Mouse (Mus musculus): ENCODE results near the gene Lta. TPM values are rescaled to one million over a fixed set of nuclear protein-coding genes. Genes with fewer than 3 reads are reported as not detected.

Lta gene
- polyA plus RNA-seq, 1 experiment from 2014 or later = 0.39 TPM

DNA sequence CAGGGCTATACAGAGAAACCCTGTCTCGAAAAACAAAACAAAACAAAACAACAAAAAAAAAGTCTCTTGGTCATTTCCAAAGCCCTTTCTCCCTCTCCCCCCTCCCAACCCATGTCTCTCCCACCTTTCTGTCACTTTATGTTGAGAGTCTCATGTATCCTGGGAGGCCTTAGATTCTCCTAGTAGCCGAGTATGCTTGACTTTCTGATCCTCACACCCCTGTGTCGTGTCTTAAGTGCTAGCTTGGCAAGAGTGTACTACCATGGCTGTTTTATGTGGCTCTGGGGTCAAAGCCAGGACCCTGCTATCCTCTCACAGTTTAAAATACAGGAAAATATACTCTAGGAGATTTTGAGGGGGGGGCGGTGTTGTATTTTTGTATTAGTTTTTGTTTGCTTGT is 17.8 kb downstream of the Lta start:
- no peak for ATAC-seq (ENCODE audit: low FRiP score, low read depth)
- Histone ChIP-seq H3K4me3 (no peak overlapping the region), H3K27me3 (no peaks in the 10 kb centered on the region), H3K36me3 (no peaks in the 10 kb centered on the region), H3K9me3 (no peaks in the 10 kb centered on the region), H3K27ac (replicated peaks) (no peak overlapping the region), H3K9ac (no peak overlapping the region), H3K4me1 (replicated peaks) (peaks cover 7% of the 10 kb centered on the region), H3K4me2 (no peak overlapping the region)
- 86% methylated on average over 4 of the region's 4 CpGs for WGBS

DNA sequence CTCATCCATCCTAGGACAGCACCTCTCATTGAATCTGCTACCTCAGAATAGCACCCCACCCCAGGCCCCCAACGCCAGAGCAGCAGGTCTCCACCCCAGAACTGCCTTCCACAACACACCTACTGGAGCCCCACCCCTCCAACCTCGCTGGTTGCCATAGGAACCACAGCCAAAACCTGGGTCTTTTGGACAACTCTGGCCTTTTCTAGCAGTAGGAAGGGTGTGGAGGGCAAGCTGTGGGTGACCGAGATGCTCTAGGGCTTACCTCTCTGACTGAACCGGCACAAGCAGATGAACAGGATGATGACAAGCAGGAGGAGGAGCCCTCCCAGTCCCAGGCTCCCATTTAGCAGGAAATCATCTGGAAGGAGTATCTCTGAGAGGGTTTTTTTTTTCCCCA is 18.5 kb downstream of the Lta start:
- Histone ChIP-seq H3K27ac (replicated peaks) (peak overlapping the region; percentile 68), H3K4me2 (peak overlapping the region; percentile 58), H3K9me3 (no peaks in the 10 kb centered on the region), H3K4me3 (peak overlapping the region; percentile 37), H3K27me3 (no peaks in the 10 kb centered on the region), H3K9ac (no peak overlapping the region), H3K4me1 (replicated peaks) (peaks cover 7% of the 10 kb centered on the region), H3K36me3 (no peaks in the 10 kb centered on the region)
- ATAC-seq (ENCODE audit: low FRiP score, low read depth) = peak; percentile 61; the same call in 1 of the 2 replicates
- WGBS = 0% methylated on average over 4 of the region's 4 CpGs

DNA sequence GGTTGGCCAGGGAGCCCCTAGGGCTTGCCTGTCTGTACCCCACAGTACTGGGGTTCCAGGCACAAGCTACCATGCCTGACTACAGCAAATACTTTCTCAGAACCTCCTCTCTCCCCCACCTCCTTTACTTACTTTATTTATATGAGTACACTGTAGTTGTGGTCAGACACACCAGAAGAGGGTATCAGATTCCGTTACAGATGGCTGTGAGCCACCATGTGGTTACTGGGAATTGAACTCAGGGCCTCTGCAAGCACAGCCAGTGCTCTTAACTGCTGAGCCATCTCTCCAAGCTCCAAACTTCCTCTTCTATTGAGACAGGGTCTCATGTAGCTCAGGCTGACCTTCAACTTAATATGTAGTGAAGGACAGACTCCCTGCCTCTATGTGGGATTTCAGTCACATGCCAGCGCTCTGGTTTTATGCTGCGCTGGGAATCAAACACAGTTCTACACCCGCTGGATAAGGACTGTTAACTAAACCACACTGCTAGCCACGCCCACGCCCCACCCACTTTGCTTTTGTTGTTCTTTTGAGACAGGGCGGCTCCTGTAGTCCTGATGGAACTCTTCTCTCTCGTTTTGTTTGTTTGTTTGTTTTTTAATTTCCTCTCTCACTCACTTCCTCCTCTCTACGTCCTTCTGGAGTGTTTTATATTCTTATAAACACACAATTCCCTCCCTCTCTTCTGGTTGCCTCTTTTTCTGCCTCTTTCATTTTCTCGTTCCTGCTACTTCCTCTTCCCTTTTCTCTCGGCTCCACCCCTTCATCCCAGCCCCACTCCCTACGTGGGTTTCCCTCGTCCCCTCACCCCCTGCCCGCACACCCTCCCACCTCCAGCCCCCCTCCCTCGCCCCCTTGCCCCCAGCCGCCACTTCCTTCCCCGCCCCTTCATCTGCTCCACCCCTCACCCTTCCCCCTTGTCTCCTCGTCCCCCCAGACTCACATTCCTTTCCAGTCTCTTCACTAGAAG is 19.2 kb downstream of the Lta start:
- peak; percentile 34; the same call in 1 of the 2 replicates for ATAC-seq (ENCODE audit: low FRiP score, low read depth)
- H3K4me3 ChIP-seq = peak overlapping the region; percentile 37
- peaks cover 7% of the 10 kb centered on the region for H3K4me1 ChIP-seq (replicated peaks)
- 4% methylated on average over 18 of the region's 18 CpGs for WGBS
- H3K27ac ChIP-seq (replicated peaks) = peak overlapping the region; percentile 68; the same call in 1 of the 2 replicates
- peak overlapping the region; percentile 58 for H3K4me2 ChIP-seq
- H3K36me3 ChIP-seq = no peaks in the 10 kb centered on the region
- no peaks in the 10 kb centered on the region for H3K27me3 ChIP-seq
- 0 out of 2 replicates have a peak overlapping the region, but pooled peaks have one; percentile 10 for H3K9ac ChIP-seq
- H3K9me3 ChIP-seq = no peaks in the 10 kb centered on the region

DNA sequence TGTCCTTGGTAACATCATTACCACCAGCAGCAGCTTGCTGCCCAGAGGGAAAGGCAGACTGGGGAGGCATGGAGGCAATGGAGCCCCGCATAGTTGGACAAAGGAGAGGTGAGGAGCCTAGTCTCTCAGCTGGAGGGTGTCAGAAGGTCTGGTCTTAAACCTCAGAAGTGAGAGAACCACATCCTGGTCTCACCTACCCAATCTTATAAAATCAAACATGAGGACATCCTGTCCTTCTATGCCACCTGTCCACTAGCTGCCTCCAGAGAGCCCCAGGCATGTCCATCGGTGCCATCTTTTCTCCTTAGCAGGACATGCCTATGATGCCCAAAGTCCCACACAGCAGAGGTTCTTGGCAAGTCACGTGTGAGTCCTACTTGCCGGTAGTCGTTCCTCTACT is 25.1 kb downstream of the Lta start:
- no peak for ATAC-seq (ENCODE audit: low FRiP score, low read depth)
- Histone ChIP-seq H3K27me3 (no peaks in the 10 kb centered on the region), H3K4me2 (no peak overlapping the region), H3K4me3 (no peak overlapping the region), H3K36me3 (no peaks in the 10 kb centered on the region), H3K4me1 (replicated peaks) (no peaks in the 10 kb centered on the region), H3K9ac (no peak overlapping the region), H3K9me3 (no peaks in the 10 kb centered on the region), H3K27ac (replicated peaks) (no peak overlapping the region)
- 90% methylated on average over 5 of the region's 5 CpGs for WGBS

DNA sequence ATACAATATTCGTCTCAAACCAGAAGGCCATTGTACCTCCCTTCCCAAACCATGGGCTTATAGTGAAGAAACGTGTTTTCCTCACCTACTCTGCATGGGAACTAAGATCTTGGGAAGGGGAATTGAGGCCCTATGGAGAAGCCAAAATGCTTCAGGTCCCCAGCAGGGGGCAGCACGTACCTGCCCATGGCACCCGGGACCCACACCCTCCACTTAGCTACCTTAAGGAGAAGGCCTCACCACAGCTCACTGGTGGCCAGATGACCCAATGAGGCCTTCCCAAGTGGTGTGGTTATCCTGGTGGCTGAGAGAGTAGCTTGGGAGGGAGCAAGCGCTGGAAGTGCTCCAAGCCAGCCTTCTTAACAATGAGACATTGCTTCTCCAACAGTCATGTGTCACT is 26.6 kb downstream of the Lta start:
- no peaks in the 10 kb centered on the region for H3K4me1 ChIP-seq (replicated peaks)
- H3K27ac ChIP-seq (replicated peaks) = no peak overlapping the region
- H3K27me3 ChIP-seq = no peaks in the 10 kb centered on the region
- no peaks in the 10 kb centered on the region for H3K9me3 ChIP-seq
- H3K4me2 ChIP-seq = no peak overlapping the region
- no peak overlapping the region for H3K4me3 ChIP-seq
- H3K36me3 ChIP-seq = no peaks in the 10 kb centered on the region
- 20% methylated on average over 5 of the region's 5 CpGs for WGBS
- no peak for ATAC-seq (ENCODE audit: low FRiP score, low read depth)
- H3K9ac ChIP-seq = no peak overlapping the region

DNA sequence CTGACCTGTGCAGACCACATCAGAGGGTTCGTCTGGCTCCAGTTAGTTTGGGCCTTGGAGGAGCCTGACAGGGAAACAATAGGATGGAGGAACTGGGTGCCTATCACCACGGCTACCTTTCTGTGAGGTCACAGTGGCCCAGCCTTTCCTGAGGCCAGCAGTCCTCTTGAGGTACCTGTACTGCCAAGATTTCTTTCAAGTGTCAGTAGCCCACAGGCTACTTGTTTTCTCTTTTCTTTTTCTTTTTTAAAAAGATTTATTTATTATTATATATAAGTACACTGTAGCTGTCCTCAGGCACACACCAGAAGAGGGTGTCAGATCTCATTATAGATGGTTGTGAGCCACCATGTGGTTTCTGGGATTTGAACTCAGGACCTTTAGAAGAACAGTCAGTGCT is 29.2 kb downstream of the Lta start, which contains the start of gene Aif1:
Aif1 (minus strand) TSS at position 101 of the 400 bp plus-strand sequence.
- Histone ChIP-seq H3K27ac (replicated peaks) (no peak within 1 kb of the TSS), H3K9me3 (no peaks in the 10 kb centered on the region), H3K4me3 (no peak within 1 kb of the TSS), H3K4me1 (replicated peaks) (no peaks in the 10 kb centered on the region), H3K9ac (no peak within 1 kb of the TSS), H3K27me3 (no peaks in the 10 kb centered on the region), H3K4me2 (no peak within 1 kb of the TSS), H3K36me3 (no peaks in the 10 kb centered on the region)
- WGBS = 34% methylated on average over 2 of the region's 2 CpGs
- ATAC-seq (ENCODE audit: low FRiP score, low read depth) = no peak

DNA sequence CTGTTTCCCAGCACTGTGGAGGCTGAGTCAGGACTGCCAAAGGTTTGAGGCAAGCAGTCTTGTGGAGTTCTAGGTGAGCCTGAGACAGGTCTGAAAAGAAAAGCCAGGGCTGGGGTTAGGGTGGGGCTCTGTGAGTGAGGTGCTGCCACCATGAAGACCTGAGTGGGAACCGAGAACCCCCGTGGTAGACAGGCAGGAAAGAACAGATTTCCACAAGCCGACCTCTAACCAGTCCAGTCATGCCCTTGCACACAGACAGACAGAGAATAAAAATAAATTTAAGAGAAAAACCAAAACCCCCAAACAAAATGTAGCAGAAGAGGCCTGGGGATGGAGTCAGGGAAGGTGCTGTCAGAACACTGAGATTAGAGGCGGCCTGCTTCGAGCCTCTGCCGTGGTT is 29.8 kb downstream of the Lta start:
- WGBS = 77% methylated on average over 6 of the region's 6 CpGs
- no peaks in the 10 kb centered on the region for H3K9me3 ChIP-seq
- no peak for ATAC-seq (ENCODE audit: low FRiP score, low read depth)
- no peaks in the 10 kb centered on the region for H3K36me3 ChIP-seq
- H3K4me3 ChIP-seq = no peak overlapping the region
- H3K27ac ChIP-seq (replicated peaks) = no peak overlapping the region
- H3K27me3 ChIP-seq = no peaks in the 10 kb centered on the region
- no peak overlapping the region for H3K4me2 ChIP-seq
- H3K9ac ChIP-seq = no peak overlapping the region
- no peaks in the 10 kb centered on the region for H3K4me1 ChIP-seq (replicated peaks)

DNA sequence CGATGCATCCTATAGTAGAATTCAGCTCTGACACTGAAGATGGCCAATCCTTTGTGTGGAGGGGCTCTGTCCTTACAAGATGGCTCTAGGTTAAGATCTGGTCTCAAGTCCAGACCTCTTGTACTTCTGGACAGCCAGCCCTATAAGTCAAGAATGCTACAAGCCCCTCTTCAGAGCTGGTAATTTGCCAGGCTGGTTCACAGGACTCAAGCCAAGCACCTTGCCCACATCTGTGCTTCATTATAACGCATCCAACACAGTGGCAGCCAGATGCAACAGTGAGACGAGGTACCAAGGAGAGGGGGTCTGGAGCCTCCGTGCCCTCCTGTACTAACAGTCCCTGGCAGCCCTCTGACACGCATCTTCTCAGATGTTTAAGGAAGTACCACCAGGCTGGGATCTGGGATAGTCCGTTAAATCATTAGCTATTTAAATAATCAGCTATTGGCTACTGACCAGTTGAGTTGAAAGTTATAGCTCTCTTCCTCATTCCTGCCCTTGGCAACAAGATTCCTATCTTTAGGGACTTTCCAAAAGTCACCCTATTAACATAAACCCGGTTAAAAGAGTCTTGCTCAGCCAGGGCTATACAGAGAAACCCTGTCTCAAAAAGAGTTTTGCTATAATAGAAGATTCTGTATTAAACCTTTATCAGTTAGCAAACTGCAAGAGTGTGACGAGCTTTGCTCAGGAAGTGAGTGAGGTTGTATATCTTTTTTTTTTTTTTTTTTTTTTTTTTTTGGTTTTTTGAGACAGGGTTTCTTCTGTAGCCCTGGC is 30.8 kb downstream of the Lta start:
- Histone ChIP-seq H3K9ac (no peak overlapping the region), H3K36me3 (no peaks in the 10 kb centered on the region), H3K27me3 (no peaks in the 10 kb centered on the region), H3K9me3 (no peaks in the 10 kb centered on the region), H3K4me2 (no peak overlapping the region), H3K4me3 (no peak overlapping the region), H3K4me1 (replicated peaks) (no peaks in the 10 kb centered on the region), H3K27ac (replicated peaks) (no peak overlapping the region)
- ATAC-seq (ENCODE audit: low FRiP score, low read depth) = no peak
- 77% methylated on average over 8 of the region's 8 CpGs for WGBS

DNA sequence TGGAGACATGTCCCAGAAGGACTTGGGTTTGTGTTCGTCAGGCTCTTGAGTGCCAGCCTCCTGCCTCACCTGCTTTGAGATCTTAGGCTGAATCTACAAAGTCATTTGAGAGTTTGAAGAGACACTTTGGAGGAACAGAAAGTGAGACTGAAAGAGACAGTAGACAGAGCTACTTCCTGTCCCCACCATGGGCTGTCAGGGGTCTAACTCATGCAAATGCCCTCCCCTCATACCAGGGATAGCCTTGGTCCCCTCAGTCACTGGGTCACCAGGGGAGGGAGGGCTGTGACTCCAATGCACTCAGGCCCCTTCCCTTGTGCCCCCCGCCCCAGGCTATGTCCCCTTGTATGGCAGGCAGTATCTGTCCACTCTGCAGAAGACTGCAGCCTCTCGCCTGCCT is 31.8 kb downstream of the Lta start:
- Histone ChIP-seq H3K4me1 (replicated peaks) (no peaks in the 10 kb centered on the region), H3K4me3 (no peak overlapping the region), H3K9ac (no peak overlapping the region), H3K36me3 (no peaks in the 10 kb centered on the region), H3K9me3 (no peaks in the 10 kb centered on the region), H3K4me2 (no peak overlapping the region), H3K27me3 (no peaks in the 10 kb centered on the region), H3K27ac (replicated peaks) (0 out of 2 replicates have a peak overlapping the region, but pooled peaks have one; percentile 11)
- ATAC-seq (ENCODE audit: low FRiP score, low read depth) = no peak
- WGBS = 72% methylated on average over 3 of the region's 3 CpGs

DNA sequence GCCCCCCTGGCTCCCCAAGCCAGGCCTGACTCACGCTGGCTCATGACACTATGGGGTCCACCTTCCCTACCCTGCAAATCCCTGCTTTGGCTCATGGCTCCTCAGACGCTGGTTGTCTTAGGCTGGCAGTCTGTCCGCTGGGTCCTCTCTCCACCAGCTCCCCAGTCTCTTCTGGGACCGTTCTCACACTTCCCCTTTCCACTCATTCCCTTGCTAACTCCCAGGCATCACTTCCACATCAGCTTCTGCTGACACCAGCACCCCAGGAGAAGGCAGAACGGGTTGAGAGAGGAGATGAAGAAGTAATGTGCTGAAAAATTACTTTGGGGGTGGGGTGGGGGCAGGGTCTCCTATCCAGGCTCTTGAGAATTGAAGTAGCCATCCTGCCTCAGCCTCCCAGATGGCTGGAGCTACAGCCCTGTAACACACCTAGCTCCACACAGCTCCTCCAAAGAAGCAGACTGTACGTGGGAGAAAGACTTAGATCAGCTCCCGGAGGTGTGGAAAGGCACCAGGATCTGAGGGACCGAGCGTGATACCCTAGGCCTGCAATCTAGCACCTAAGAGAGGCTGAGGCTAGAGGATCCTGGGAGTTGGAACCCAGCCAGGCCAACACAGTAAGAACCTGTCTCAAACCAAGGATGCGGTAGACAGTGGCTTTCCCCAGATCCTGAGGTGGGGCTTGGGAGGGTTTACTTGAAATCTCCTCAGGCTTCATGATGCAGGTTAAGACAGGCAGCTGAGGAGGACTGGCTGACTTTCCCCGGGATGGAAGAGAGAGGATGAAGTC is 32.5 kb downstream of the Lta start:
- no peaks in the 10 kb centered on the region for H3K4me1 ChIP-seq (replicated peaks)
- H3K4me2 ChIP-seq = no peak overlapping the region
- H3K27me3 ChIP-seq = no peaks in the 10 kb centered on the region
- H3K9ac ChIP-seq = no peak overlapping the region
- H3K27ac ChIP-seq (replicated peaks) = 0 out of 2 replicates have a peak overlapping the region, but pooled peaks have one; percentile 11
- H3K36me3 ChIP-seq = no peaks in the 10 kb centered on the region
- 79% methylated on average over 11 of the region's 11 CpGs for WGBS
- ATAC-seq (ENCODE audit: low FRiP score, low read depth) = no peak
- H3K9me3 ChIP-seq = no peaks in the 10 kb centered on the region
- no peak overlapping the region for H3K4me3 ChIP-seq

DNA sequence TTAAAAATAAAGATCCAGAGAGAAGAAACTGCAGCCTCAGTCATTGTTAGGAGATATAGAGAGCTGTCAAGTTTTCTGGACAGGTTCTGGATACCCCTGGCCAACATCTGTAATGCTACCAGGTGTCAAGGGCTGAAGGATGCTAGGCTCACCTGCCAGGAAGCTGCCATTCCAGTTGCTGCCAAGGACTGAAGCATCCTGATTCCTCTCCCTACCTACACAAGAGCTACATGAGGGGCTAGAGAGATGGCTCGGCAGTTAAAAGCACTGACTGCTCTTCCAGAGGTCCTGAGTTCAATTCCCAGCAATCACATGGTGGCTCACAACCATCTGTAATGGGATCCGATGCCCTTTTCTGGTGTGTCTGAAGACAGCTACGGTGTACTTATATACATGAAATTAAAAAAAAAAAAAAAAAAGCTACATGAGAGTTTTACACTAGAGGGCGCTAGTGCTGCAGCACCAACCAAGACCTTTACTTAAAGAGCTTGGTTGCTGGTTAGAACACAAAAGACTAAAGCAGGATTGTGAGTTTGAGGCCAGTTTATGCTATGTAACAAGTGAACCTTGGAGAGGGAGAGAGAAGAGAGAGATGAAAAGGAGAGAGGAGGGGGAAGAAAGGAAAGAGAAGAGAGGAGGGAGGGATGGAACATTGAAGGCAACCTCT is 36.5 kb downstream of the Lta start:
- Histone ChIP-seq H3K4me3 (no peak overlapping the region), H3K27me3 (no peaks in the 10 kb centered on the region), H3K4me1 (replicated peaks) (peaks cover 15% of the 10 kb centered on the region), H3K27ac (replicated peaks) (no peak overlapping the region), H3K36me3 (no peaks in the 10 kb centered on the region), H3K9ac (no peak overlapping the region), H3K4me2 (no peak overlapping the region), H3K9me3 (no peaks in the 10 kb centered on the region)
- ATAC-seq (ENCODE audit: low FRiP score, low read depth) = no peak
- WGBS = 26% methylated on average over 4 of the region's 4 CpGs
